Mouse (Mus musculus): ENCODE measurements at regions not wholly inside any gene's neighbourhood (a gene's known extent, or its start where the extent isn't known, plus 50 kb on each side); places are given as distances from the start of the nearest gene placed in this dataset.
"Not testable (repeated sequence)": the region's sequence is repeated elsewhere in the genome, so short reads cannot be mapped to it uniquely, and the experiment has no call there.

GRCm38 (mm10) chr14:94796844-94797243, 906.4 kb upstream of the Pcdh9 start:
- not testable (repeated sequence) for DNase-seq

GRCm38 (mm10) chr14:94775912-94776311, 885.4 kb upstream of the Pcdh9 start:
- peak; percentile 5 for DNase-seq

- DNase-seq: no peak
Measured at GRCm38 (mm10) chr14:94742703-94743102, 852.2 kb upstream of the Pcdh9 start.
